Mouse (Mus musculus) G1E (cell line): ENCODE data around the gene Orm3. TPM values are rescaled to one million over a fixed set of nuclear protein-coding genes. Genes with fewer than 3 reads are reported as not detected.

Experiments
- ATAC-seq: 2 replicates; pipeline ENCODE4 v1.8.0; 2016; ENCODE audit warnings: mild to moderate bottlenecking; ENCODE audit not compliant: insufficient number of reproducible peaks, poor library complexity, low FRiP score, severe bottlenecking; ENCODE audit errors: extremely low read depth
- DNase-seq: peaks from one replicate; pipeline ENCODE4 v3.0.0; 2012; ENCODE audit warnings: low spot score
- H3K27me3 ChIP-seq: 2 replicates; pipeline ENCODE4 v1.6.1; 2012; ENCODE audit warnings: mild to moderate bottlenecking, low read length, inconsistent platforms; ENCODE audit not compliant: insufficient read depth
- H3K36me3 ChIP-seq: replicated peaks from 2 replicates; pipeline ENCODE3; 2012; ENCODE audit warnings: mild to moderate bottlenecking, inconsistent platforms
- H3K4me1 ChIP-seq: 2 replicates; pipeline ENCODE4 v1.6.1; 2012; ENCODE audit warnings: low read depth, low read length, inconsistent platforms, mixed read lengths; ENCODE audit not compliant: insufficient read depth
- H3K4me3 ChIP-seq: 2 replicates; pipeline ENCODE4 v1.5.1; 2012; ENCODE audit warnings: low read depth, mild to moderate bottlenecking, inconsistent platforms, low read length, moderate library complexity, mixed read lengths
- H3K9me3 ChIP-seq: replicated peaks from 2 replicates; pipeline ENCODE4 v1.6.1; 2012; ENCODE audit warnings: inconsistent platforms
- CTCF ChIP-seq: IDR thresholded peaks from 2 replicates; pipeline ENCODE4 v1.5.1; 2012; ENCODE audit warnings: low read depth, low read length, inconsistent platforms, mixed read lengths
- GATA1 ChIP-seq: IDR thresholded peaks from 2 replicates; pipeline ENCODE4 v1.6.1; 2012; ENCODE audit warnings: borderline replicate concordance, low read length, inconsistent platforms, mixed read lengths
- GATA2 ChIP-seq: IDR thresholded peaks from 2 replicates; pipeline ENCODE4 v1.6.1; 2012; ENCODE audit warnings: low read depth, low read length, inconsistent platforms, borderline replicate concordance
- POLR2AphosphoS5 ChIP-seq: IDR thresholded peaks from 2 replicates; pipeline ENCODE4 v1.6.1; 2012; ENCODE audit warnings: low read depth, low read length, inconsistent platforms; ENCODE audit not compliant: insufficient replicate concordance
- TAL1 ChIP-seq: conservative IDR thresholded peaks from 2 replicates; pipeline ENCODE4 v1.6.1; 2012; ENCODE audit warnings: low read depth, low read length, inconsistent platforms, mixed read lengths
- polyA plus RNA-seq: library from polyadenylated mRNA; stranded (reverse); fragments of >175 nt; gene quantifications from 2 replicates; pipeline ENCODE4 v1.2.3, GENCODE M21; 2012
- total RNA-seq, 2 experiments: library from RNA; stranded (forward) in 1 of 2; stranded (reverse) in 1 of 2; fragments of 200-1000 nt in 1 of 2; fragments of >200 nt in 1 of 2; fragmentation: Nextera tagmentation in 1 of 2; gene quantifications; 2 replicates each; pipeline ENCODE4 v1.2.3; 2014 to 2017

The Orm3 gene
- total and polyA plus RNA-seq, 3 experiments, result not detected

DNA sequence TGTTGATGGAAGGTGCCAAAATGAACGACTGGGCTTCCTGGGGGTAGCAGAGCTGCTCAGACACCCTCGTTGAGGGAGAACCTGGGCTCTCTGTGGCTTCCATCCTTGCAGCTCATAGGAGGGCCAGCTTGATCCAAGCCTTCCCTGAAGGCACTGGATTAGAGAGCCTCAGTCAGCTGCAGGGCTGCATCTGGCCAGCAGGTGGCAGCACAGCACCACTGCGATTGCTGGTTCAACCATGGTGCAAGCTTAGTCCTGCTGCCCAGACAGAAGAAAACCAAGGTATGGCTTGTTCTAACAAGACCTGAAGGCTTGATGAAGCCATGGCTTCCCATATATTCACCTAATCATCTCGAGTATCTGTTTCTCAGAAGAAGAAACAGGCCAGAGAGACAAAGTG, 12.6 kb downstream of the Orm3 start:
- no peak for ATAC-seq
- Histone ChIP-seq H3K36me3 (no peaks in the 10 kb centered on the region), H3K4me1 (no peaks in the 10 kb centered on the region), H3K27me3 (no peaks in the 10 kb centered on the region), H3K4me3 (no peak overlapping the region), H3K9me3 (peaks cover 89% of the 10 kb centered on the region)
- no peak for DNase-seq
- no peak for TF ChIP-seq TAL1
- no peak for TF ChIP-seq GATA2
- TF ChIP-seq CTCF, result peak; percentile 33; the same call in 1 of the 2 replicates

DNA sequence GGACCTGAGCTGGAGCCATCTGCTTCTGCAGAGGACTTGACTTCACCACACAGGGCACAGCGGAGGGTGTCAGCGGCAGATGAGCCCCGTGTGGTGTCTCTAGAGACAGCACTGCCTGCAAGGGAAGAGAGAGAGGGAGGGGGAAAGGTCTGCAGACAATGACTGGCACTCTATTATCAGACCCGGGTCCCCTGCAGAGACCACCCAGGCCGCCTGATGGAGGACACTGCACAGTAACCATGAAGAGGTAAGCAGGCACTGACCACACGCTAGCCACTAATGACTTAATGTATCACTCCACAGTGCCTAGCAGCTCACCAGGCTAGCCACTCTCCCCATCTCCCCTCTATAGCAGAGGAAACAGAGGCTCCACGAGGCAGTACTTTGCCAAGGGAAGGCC, 14.9 kb downstream of the Orm3 start:
- TF ChIP-seq GATA2 (no peak), CTCF (no peak), POLR2AphosphoS5 (no peak), GATA1 (no peak), TAL1 (no peak)
- Histone ChIP-seq H3K9me3 (peaks cover 92% of the 10 kb centered on the region), H3K36me3 (no peaks in the 10 kb centered on the region), H3K27me3 (no peaks in the 10 kb centered on the region), H3K4me3 (no peak overlapping the region), H3K4me1 (no peaks in the 10 kb centered on the region)
- no peak for DNase-seq
- no peak for ATAC-seq

DNA sequence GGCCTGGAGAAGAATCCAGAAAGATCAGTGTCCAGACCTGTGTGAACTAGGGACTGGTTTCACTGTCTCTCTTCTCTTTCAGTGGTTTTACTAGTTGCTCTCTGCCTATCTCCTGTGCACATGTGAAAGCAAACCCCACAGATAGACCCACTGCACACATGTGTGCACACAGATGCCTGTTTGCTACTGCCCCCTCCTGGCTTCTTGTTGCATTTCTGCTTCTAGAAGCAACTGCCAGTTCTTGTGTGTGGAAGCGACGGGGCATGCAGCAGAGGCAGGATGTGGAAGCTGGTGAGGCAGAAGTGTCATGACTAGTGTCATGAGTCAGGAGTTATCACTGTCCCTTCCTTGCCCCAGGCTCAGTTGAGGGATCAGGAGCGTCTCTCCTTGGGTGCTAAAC, 15.9 kb downstream of the Orm3 start:
- no peaks in the 10 kb centered on the region for H3K4me1 ChIP-seq
- no peak for TF ChIP-seq POLR2AphosphoS5
- ATAC-seq, result no peak

DNA sequence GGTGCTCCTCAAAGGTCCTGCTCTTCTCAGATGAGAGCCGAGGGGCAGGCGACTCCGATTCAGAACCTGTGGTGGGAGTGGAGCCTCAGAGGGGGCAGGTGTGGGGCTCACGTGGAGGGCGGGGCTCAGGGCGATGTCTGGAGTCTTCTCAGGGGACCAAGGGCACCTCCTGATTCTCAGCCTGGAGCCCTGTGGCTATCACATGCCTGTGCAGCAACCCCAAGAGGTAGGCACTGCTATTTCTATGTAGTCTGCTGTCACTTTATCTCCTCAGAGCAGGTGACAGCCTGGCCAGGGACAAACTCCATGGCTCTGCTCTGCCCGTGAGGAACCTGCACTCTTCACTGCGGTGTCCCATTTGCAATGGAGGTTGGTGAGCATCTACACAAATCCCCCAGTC, 17.4 kb downstream of the Orm3 start:
- ATAC-seq (no peak), DNase-seq (no peak)
- peaks cover 97% of the 10 kb centered on the region for H3K9me3 ChIP-seq
- TF ChIP-seq CTCF, result no peak
- TF ChIP-seq TAL1, result no peak
- TF ChIP-seq GATA2, result no peak
- no peak for TF ChIP-seq POLR2AphosphoS5
- TF ChIP-seq GATA1, result no peak
- H3K36me3 ChIP-seq, result no peaks in the 10 kb centered on the region
- H3K4me3 ChIP-seq, result no peak overlapping the region
- H3K27me3 ChIP-seq, result no peaks in the 10 kb centered on the region
- no peaks in the 10 kb centered on the region for H3K4me1 ChIP-seq

More for the DNA sequence above, 15.9 kb downstream of the Orm3 start:
- no peak for DNase-seq
- H3K4me3 ChIP-seq, result no peak overlapping the region
- no peaks in the 10 kb centered on the region for H3K27me3 ChIP-seq
- H3K9me3 ChIP-seq, result peaks cover 95% of the 10 kb centered on the region
- no peaks in the 10 kb centered on the region for H3K36me3 ChIP-seq

DNA sequence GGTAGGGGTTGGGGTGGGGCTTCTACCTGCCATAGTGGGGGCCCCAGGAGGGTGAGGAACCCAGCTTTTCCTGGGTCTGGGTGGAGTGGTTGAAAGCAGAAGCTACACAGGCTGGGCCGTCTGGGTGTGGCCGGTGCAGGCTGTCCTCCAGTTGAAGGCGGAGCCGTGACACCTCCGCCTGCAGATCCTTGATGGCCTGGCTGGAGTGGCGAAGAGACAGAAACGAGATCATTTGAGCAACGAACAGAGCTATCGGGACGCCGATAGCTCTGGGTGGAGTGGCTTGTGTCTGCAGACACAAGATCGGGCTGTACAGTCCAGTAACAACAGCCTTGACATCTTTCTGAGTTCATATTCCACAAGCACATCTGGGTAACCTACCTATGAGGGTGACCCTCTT, 18.4 kb downstream of the Orm3 start:
- Histone ChIP-seq H3K9me3 (peaks cover 97% of the 10 kb centered on the region), H3K27me3 (no peaks in the 10 kb centered on the region), H3K4me1 (no peaks in the 10 kb centered on the region), H3K36me3 (no peaks in the 10 kb centered on the region), H3K4me3 (no peak overlapping the region)
- DNase-seq (no peak), ATAC-seq (no peak)
- TF ChIP-seq GATA2, result no peak
- TF ChIP-seq TAL1, result no peak
- TF ChIP-seq GATA1, result no peak
- TF ChIP-seq POLR2AphosphoS5, result no peak
- no peak for TF ChIP-seq CTCF

DNA sequence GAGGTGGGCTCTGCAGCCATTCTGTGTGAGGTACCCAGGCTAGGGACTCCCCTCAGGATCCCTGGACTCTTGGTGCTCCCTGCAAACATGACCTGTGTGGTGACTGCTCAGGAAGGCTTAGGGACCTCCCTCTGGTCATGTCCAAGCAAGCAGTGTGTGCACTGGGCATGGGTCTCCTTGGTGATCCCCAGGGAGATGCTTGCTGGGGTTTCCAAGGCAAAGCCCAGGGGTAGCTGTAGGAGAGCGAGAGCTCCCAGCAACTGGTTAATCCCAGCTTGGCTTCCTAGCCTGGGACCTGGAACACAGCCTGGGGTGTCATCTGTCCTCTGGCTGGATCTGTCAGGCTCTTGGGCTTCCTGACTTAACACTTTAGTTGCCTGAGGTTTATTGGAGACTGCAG, 19.4 kb downstream of the Orm3 start:
- no peaks in the 10 kb centered on the region for H3K36me3 ChIP-seq
- no peak for ATAC-seq
- peaks cover 96% of the 10 kb centered on the region for H3K9me3 ChIP-seq
- no peak for TF ChIP-seq CTCF
- TF ChIP-seq GATA2, result no peak
- no peak for TF ChIP-seq POLR2AphosphoS5
- no peak for TF ChIP-seq TAL1
- TF ChIP-seq GATA1, result no peak
- no peak for DNase-seq
- no peak overlapping the region for H3K4me3 ChIP-seq
- H3K27me3 ChIP-seq, result no peaks in the 10 kb centered on the region
- H3K4me1 ChIP-seq, result no peaks in the 10 kb centered on the region

DNA sequence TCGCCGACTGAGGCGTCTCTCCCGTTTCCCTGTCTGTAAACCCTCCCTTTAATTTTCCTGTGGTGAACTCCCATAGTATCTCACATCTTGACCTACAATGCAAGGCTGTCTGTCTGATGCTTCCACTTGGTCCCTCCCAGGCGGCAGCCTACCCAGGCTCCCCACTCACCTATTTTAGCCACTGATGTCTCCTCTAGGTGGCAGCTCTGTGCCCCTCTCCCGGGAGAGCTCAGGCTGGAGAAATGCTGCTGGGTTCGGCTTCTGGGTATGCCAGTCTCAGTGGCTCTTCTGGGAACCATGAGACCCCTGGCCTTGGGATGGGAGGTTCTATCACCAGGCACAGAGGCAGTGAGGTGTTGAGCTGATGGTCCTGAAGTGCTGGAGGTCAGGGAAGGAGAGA, 21.5 kb downstream of the Orm3 start:
- peaks cover 98% of the 10 kb centered on the region for H3K9me3 ChIP-seq
- TF ChIP-seq TAL1 (no peak), GATA1 (no peak), GATA2 (no peak), CTCF (no peak), POLR2AphosphoS5 (no peak)
- DNase-seq (no peak), ATAC-seq (no peak)
- H3K36me3 ChIP-seq, result no peaks in the 10 kb centered on the region
- no peaks in the 10 kb centered on the region for H3K4me1 ChIP-seq
- H3K27me3 ChIP-seq, result no peaks in the 10 kb centered on the region
- no peak overlapping the region for H3K4me3 ChIP-seq
